In the genomic region with DNA sequence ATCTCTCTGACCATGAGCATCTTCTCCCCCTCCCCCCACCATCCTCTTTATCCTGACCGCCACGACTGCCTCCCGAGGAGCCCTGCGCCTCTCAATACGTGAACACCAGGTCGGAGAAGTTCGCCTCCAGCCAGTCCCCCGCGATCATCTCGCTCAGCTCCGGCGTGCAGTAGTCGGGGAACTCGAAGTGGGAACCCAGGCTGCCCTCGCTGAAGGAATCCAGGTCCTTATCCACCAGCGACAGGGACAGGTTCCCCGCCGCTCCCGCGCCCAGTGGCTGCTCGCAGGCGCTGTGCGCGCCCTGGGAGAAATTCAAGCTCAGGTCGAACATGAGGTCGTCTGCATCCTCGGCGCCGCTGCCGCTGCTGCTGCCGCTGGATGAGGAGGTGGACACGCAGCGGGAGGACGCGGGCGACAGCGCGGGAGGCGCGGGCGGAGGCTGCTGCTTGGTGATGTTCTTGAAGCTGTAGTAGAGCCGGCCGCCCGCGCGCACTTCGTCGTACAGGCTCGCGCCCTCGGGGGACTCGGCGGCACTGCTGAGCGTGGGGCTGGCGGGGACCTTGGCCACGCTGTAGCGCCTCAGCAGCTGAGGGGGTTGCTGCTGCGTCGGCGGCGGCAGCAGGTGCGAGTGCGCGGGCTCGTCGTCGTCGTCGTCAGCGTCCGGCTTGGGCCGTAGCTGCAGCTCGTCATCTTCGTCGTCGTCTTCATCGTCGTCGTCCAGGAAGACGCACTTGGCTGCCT, we compare ENCODE assay signal across 8 mouse cellular contexts. TPM values are rescaled to one million over a fixed set of nuclear protein-coding genes. Genes with fewer than 3 reads are reported as not detected.
DNase-seq lines count a peak whose midpoint lies in the region; ATAC-seq and TF ChIP-seq lines count a peak whose summit lies in the region.

No protein-coding gene starts in this region.

- no peaks in the 10 kb centered on the region for H3K9me3 ChIP-seq in heart, embryonic 13.5 days
- H3K9me3 ChIP-seq in liver, embryonic 15.5 days (replicated peaks): no peaks in the 10 kb centered on the region

- peak overlapping the region; percentile 58 for H3K4me3 ChIP-seq in cerebellum, adult 2 months (replicated peaks; ENCODE audit: insufficient read depth, low read depth, low read length)
- H3K4me3 ChIP-seq in heart, embryonic 13.5 days: peak overlapping the region; percentile 85
- H3K4me3 ChIP-seq in liver, embryonic 15.5 days (replicated peaks): peak overlapping the region; percentile 42

- H3K27me3 ChIP-seq in cerebellum, adult 2 months (ENCODE audit: control insufficient read depth, insufficient read depth, low read length): peaks cover 7% of the 10 kb centered on the region
- no peaks in the 10 kb centered on the region for H3K27me3 ChIP-seq in heart, embryonic 13.5 days (replicated peaks)
- peaks cover 76% of the 10 kb centered on the region for H3K27me3 ChIP-seq in liver, embryonic 15.5 days

- no peak for TF ChIP-seq POLR2A in cerebellum, adult 2 months (IDR thresholded peaks at IDR 0.05; ENCODE audit: borderline replicate concordance, insufficient read depth, low read length)

- peak overlapping the region; percentile 93 for H3K4me2 ChIP-seq in heart, embryonic 13.5 days
- H3K4me2 ChIP-seq in liver, embryonic 15.5 days: peak overlapping the region; percentile 57

- TF ChIP-seq CTCF in cerebellum, adult 2 months (IDR thresholded peaks at IDR 0.05; ENCODE audit: borderline replicate concordance, insufficient read depth, low read depth, low read length): no peak

- 1% methylated on average over 80 of the region's 80 CpGs for WGBS in cerebellum, adult 2 months
- under 1% methylated on average over 80 of the region's 80 CpGs for WGBS in heart, embryonic 13.5 days
- 1% methylated on average over 80 of the region's 80 CpGs for WGBS in liver, embryonic 15.5 days (ENCODE audit: insufficient replicate concordance)

- no peak for ATAC-seq in cerebellum, adult (ENCODE audit: insufficient number of reproducible peaks, low FRiP score, low TSS enrichment)
- ATAC-seq in heart, embryonic 13.5 days (ENCODE audit: extremely low read depth, insufficient number of reproducible peaks, low FRiP score, low TSS enrichment): no peak
- ATAC-seq in liver, embryonic 15.5 days (ENCODE audit: insufficient read depth): no peak

- H3K27ac ChIP-seq in cerebellum, adult 2 months (ENCODE audit: insufficient read depth, low read length): no peak overlapping the region
- H3K27ac ChIP-seq in heart, embryonic 13.5 days (replicated peaks): peak overlapping the region; percentile 96
- H3K27ac ChIP-seq in liver, embryonic 15.5 days (replicated peaks): no peak overlapping the region

- peak overlapping the region; percentile 92 for H3K9ac ChIP-seq in heart, embryonic 13.5 days
- no peak overlapping the region for H3K9ac ChIP-seq in liver, embryonic 15.5 days

- H3K36me3 ChIP-seq in heart, embryonic 13.5 days: no peaks in the 10 kb centered on the region
- no peaks in the 10 kb centered on the region for H3K36me3 ChIP-seq in liver, embryonic 15.5 days (replicated peaks)

- H3K4me1 ChIP-seq in cerebellum, adult 2 months (ENCODE audit: control insufficient read depth, insufficient read depth, low read length): peaks cover 3% of the 10 kb centered on the region; the same call in 1 of the 2 replicates
- peaks cover 12% of the 10 kb centered on the region for H3K4me1 ChIP-seq in heart, embryonic 13.5 days
- peaks cover 12% of the 10 kb centered on the region for H3K4me1 ChIP-seq in liver, embryonic 15.5 days (replicated peaks)

- DNase-seq in cerebellum, adult 2 months: peak; percentile 18 to 41
- DNase-seq in embryo, embryonic 10 days (ENCODE audit: low spot score): peak; percentile 61
- peak; percentile 30 to 53 for DNase-seq in layer of hippocampus, adult 18-20 months (ENCODE audit: low spot score in 2 of 2)
- peak; percentile 12 for DNase-seq in ovary, postnatal 14 days (ENCODE audit: low spot score)
- DNase-seq in spleen, postnatal 14 days (ENCODE audit: low spot score in 2 of 2): no peak

RNA-seq across cellular contexts. Expression of gene Sox11, which starts 1.1 kb away (rescaled TPM):
- polyA plus RNA-seq in cerebellum, adult 2 months (2012; rRNA removed): 1.5 and 2.0 TPM in 2 replicates
- 19.2 and 20.8 TPM in 2 replicates for polyA plus RNA-seq in heart, embryonic 13.5 days (2015; fragmentation: Nextera tagmentation; extraction: Ambion mirVana)
- total RNA-seq in layer of hippocampus, adult 18-20 months (2021): 10 to 100 TPM; 12.6 to 16.3 TPM
- 0.91 and 0.98 TPM in 2 replicates for polyA plus RNA-seq in liver, embryonic 15.5 days (2015; fragmentation: Nextera tagmentation; extraction: Ambion mirVana)

Comparison
In these comparisons a context has a peak if more than half of its experiments do, and no peak if none do; other contexts are left out.
1. DNase-seq: peak in cerebellum, adult 2 months (2 of 2), embryo, embryonic 10 days (single experiment), layer of hippocampus, adult 18-20 months (2 of 2) and ovary, postnatal 14 days (single experiment); none in spleen, postnatal 14 days (0 of 2).
2. Peak in every context shown above with its lines, with median percentiles within 50 percentile points of each other: H3K4me3 ChIP-seq.